Mouse (Mus musculus) bone marrow, adult 2 months (tissue): ENCODE data around the gene Dnajc15.

Source experiments
- CTCF ChIP-seq: fragments of 200-500 bp; IDR thresholded peaks from 2 replicates; pipeline ENCODE4 v1.5.1; 2011; ENCODE audit warnings: low read length, control low read depth; ENCODE audit not compliant: control insufficient read depth, insufficient read depth
- POLR2A ChIP-seq: fragments of 200-500 bp; IDR thresholded peaks from 2 replicates; pipeline ENCODE4 v1.6.1; 2011; ENCODE audit warnings: low read depth, mild to moderate bottlenecking, control low read depth, low read length, borderline replicate concordance; ENCODE audit not compliant: control insufficient read depth

- TF ChIP-seq CTCF (no peak), POLR2A (no peak)
Observed at GRCm38 (mm10) chr14:77853951-77854350, 21.0 kb downstream of the Dnajc15 start.
